ENCODE assay signal across 8 mouse cellular contexts in genomic region chr7:100979175-100979574, GRCm38 (mm10). TPM values are rescaled to one million over a fixed set of nuclear protein-coding genes. Genes with fewer than 3 reads are reported as not detected.
A peak's percentile ranks its signal among the peaks of the same experiment; 100 is the strongest.
DNase-seq lines count a peak whose midpoint lies in the region; ATAC-seq and TF ChIP-seq lines count a peak whose summit lies in the region.

No protein-coding gene starts in this region.

- intact Hi-C loops in left cerebral cortex, postnatal 4 days (cut with DNase I) = loop anchor here (5.0 kb wide), 1 partner anchor 37 kb away; no protein-coding TSS in a partner anchor

- H3K4me2 ChIP-seq in heart, embryonic 12.5 days = no peak overlapping the region
- H3K4me2 ChIP-seq in stomach, embryonic 16.5 days (ENCODE audit: low read depth, low read length) = 0 out of 2 replicates have a peak overlapping the region, but pooled peaks have one; percentile 12
- no peak overlapping the region for H3K4me2 ChIP-seq in forebrain, embryonic 11.5 days (ENCODE audit: low read depth, low read length, severe bottlenecking)

- TF ChIP-seq CTCF in bone marrow macrophage, adult 2 months (IDR thresholded peaks at IDR 0.05; ENCODE audit: low read depth, low read length) = no peak

- peak; percentile 72; the same call in 1 of the 2 replicates for ATAC-seq in heart, embryonic 12.5 days (ENCODE audit: insufficient number of reproducible peaks, low FRiP score)
- ATAC-seq in stomach, embryonic 16.5 days (ENCODE audit: insufficient read depth, low FRiP score) = peak; percentile 89; the same call in 1 of the 2 replicates
- no peak for ATAC-seq in forebrain, embryonic 11.5 days (replicated peaks; ENCODE audit: low FRiP score)

- H3K36me3 ChIP-seq in heart, embryonic 12.5 days = no peaks in the 10 kb centered on the region
- H3K36me3 ChIP-seq in stomach, embryonic 16.5 days (ENCODE audit: control insufficient read depth, insufficient read depth, low read length) = no peaks in the 10 kb centered on the region
- H3K36me3 ChIP-seq in forebrain, embryonic 11.5 days (ENCODE audit: control insufficient read depth, insufficient read depth, low read length) = no peaks in the 10 kb centered on the region

- H3K9me3 ChIP-seq in heart, embryonic 12.5 days (replicated peaks) = no peaks in the 10 kb centered on the region
- no peaks in the 10 kb centered on the region for H3K9me3 ChIP-seq in stomach, embryonic 16.5 days (replicated peaks; ENCODE audit: control insufficient read depth, low read length)
- H3K9me3 ChIP-seq in forebrain, embryonic 11.5 days (ENCODE audit: control insufficient read depth, low read length) = no peaks in the 10 kb centered on the region

- WGBS in heart, embryonic 12.5 days = 29% methylated on average over 2 of the region's 2 CpGs
- 22% methylated on average over 2 of the region's 2 CpGs for WGBS in stomach, embryonic 16.5 days
- whole genome bisulfite sequencing in forebrain, embryonic 11.5 days = 47% methylated on average over 2 of the region's 2 CpGs

- no peak for TF ChIP-seq POLR2A in bone marrow macrophage, adult 2 months (IDR thresholded peaks at IDR 0.05; ENCODE audit: borderline replicate concordance, low read depth, low read length)

- no peak overlapping the region for H3K4me3 ChIP-seq in bone marrow macrophage, adult 2 months (ENCODE audit: insufficient read depth, low read length)
- no peak overlapping the region for H3K4me3 ChIP-seq in heart, embryonic 12.5 days
- no peak overlapping the region for H3K4me3 ChIP-seq in stomach, embryonic 16.5 days (replicated peaks; ENCODE audit: low read length)
- H3K4me3 ChIP-seq in forebrain, embryonic 11.5 days (ENCODE audit: low read depth, low read length) = no peak overlapping the region

- H3K27ac ChIP-seq in bone marrow macrophage, adult 2 months (ENCODE audit: insufficient read depth, low read depth, low read length) = peak overlapping the region; percentile 35; the same call in 1 of the 2 replicates
- peak overlapping the region; percentile 82 for H3K27ac ChIP-seq in heart, embryonic 12.5 days (ENCODE audit: poor library complexity, severe bottlenecking)
- H3K27ac ChIP-seq in stomach, embryonic 16.5 days (ENCODE audit: low read length) = peak overlapping the region; percentile 57
- no peak overlapping the region for H3K27ac ChIP-seq in forebrain, embryonic 11.5 days (ENCODE audit: low read depth, low read length)

- peaks cover 6% of the 10 kb centered on the region; the same call in 1 of the 2 replicates for H3K27me3 ChIP-seq in heart, embryonic 12.5 days (replicated peaks)
- H3K27me3 ChIP-seq in stomach, embryonic 16.5 days (ENCODE audit: control insufficient read depth, insufficient read depth, low read length) = no peaks in the 10 kb centered on the region
- H3K27me3 ChIP-seq in forebrain, embryonic 11.5 days (ENCODE audit: control insufficient read depth, insufficient read depth, low read length) = peaks cover 8% of the 10 kb centered on the region

- peak overlapping the region; percentile 8; the same call in 1 of the 2 replicates for H3K9ac ChIP-seq in heart, embryonic 12.5 days
- peak overlapping the region; percentile 48 for H3K9ac ChIP-seq in stomach, embryonic 16.5 days (ENCODE audit: low read length)
- H3K9ac ChIP-seq in forebrain, embryonic 11.5 days (ENCODE audit: low read length) = no peak overlapping the region

- H3K4me1 ChIP-seq in bone marrow macrophage, adult 2 months (ENCODE audit: control insufficient read depth, insufficient read depth, low read length) = peaks cover 20% of the 10 kb centered on the region
- H3K4me1 ChIP-seq in heart, embryonic 12.5 days (replicated peaks) = peaks cover 15% of the 10 kb centered on the region
- H3K4me1 ChIP-seq in stomach, embryonic 16.5 days (ENCODE audit: control insufficient read depth, insufficient read depth, low read length) = peaks cover 20% of the 10 kb centered on the region
- 0 out of 2 replicates have a peak, but pooled peaks cover under 1% of the 10 kb centered on the region for H3K4me1 ChIP-seq in forebrain, embryonic 11.5 days (replicated peaks; ENCODE audit: control insufficient read depth, insufficient read depth, low read length)

- peak; percentile 72 for DNase-seq in left cerebral cortex, postnatal 4 days
- DNase-seq in left cerebral cortex, adult 18-20 months (ENCODE audit: low spot score in 2 of 2) = no peak
- peak; percentile 65 to 83 for DNase-seq in kidney, postnatal 36 days
- no peak for DNase-seq in forebrain, embryonic 11.5 days (ENCODE audit: low spot score)
- DNase-seq in thymus, postnatal 4 days = no peak

RNA-seq across cellular contexts. Expression of gene P2ry6, which starts 4.7 kb away (rescaled TPM):
- 1 to 10 TPM; 2.0 to 2.5 TPM for total RNA-seq in left cerebral cortex, postnatal 4 days (2021)
- 1 to 10 TPM; 2.6 to 3.0 TPM for total RNA-seq in left cerebral cortex, adult 18-20 months (2021)
- polyA plus RNA-seq in bone marrow macrophage, adult 2 months (2012; ENCODE audit: insufficient read depth, insufficient read length, missing spikeins) = 387 and 402 TPM in 2 replicates
- 2.3 and 2.6 TPM in 2 replicates for polyA plus RNA-seq in heart, embryonic 12.5 days (2016; fragmentation: Nextera tagmentation; extraction: Ambion mirVana)
- 7.9 and 8.6 TPM in 2 replicates for polyA plus RNA-seq in stomach, embryonic 16.5 days (2015; fragmentation: Nextera tagmentation; extraction: Ambion mirVana)
- polyA plus RNA-seq in forebrain, embryonic 11.5 days (2014; fragmentation: Nextera tagmentation; extraction: Ambion mirVana) = 1.9 and 3.3 TPM in 2 replicates

RNA-seq across cellular contexts. Expression of gene P2ry2, which starts 33.5 kb away (rescaled TPM):
- total RNA-seq in left cerebral cortex, postnatal 4 days (2021) = 1 to 10 TPM; 1.2 to 1.3 TPM
- 1 to 10 TPM; 1.5 to 1.6 TPM for total RNA-seq in left cerebral cortex, adult 18-20 months (2021)
- polyA plus RNA-seq in bone marrow macrophage, adult 2 months (2012; ENCODE audit: insufficient read depth, insufficient read length, missing spikeins) = 4.8 and 5.2 TPM in 2 replicates
- 1.1 and 1.2 TPM in 2 replicates for polyA plus RNA-seq in heart, embryonic 12.5 days (2016; fragmentation: Nextera tagmentation; extraction: Ambion mirVana)
- 8.5 and 12.0 TPM in 2 replicates for polyA plus RNA-seq in stomach, embryonic 16.5 days (2015; fragmentation: Nextera tagmentation; extraction: Ambion mirVana)
- polyA plus RNA-seq in forebrain, embryonic 11.5 days (2014; fragmentation: Nextera tagmentation; extraction: Ambion mirVana) = 0.23 and 0.29 TPM in 2 replicates

RNA-seq across cellular contexts. Expression of gene Arhgef17, which starts 47.3 kb away (rescaled TPM):
- 10 to 100 TPM; 44.2 to 45.3 TPM for total RNA-seq in left cerebral cortex, postnatal 4 days (2021)
- total RNA-seq in left cerebral cortex, adult 18-20 months (2021) = 100 to 1,000 TPM; 136 to 141 TPM
- 0.36 and 0.52 TPM in 2 replicates for polyA plus RNA-seq in bone marrow macrophage, adult 2 months (2012; ENCODE audit: insufficient read depth, insufficient read length, missing spikeins)
- polyA plus RNA-seq in heart, embryonic 12.5 days (2016; fragmentation: Nextera tagmentation; extraction: Ambion mirVana) = 8.7 and 10.6 TPM in 2 replicates
- polyA plus RNA-seq in stomach, embryonic 16.5 days (2015; fragmentation: Nextera tagmentation; extraction: Ambion mirVana) = 7.3 and 7.4 TPM in 2 replicates
- polyA plus RNA-seq in forebrain, embryonic 11.5 days (2014; fragmentation: Nextera tagmentation; extraction: Ambion mirVana) = 7.8 and 10.1 TPM in 2 replicates

Comparison
In these comparisons a context has a peak if more than half of its experiments do, and no peak if none do; other contexts are left out.
1. DNase-seq: peak in left cerebral cortex, postnatal 4 days (single experiment) and kidney, postnatal 36 days (2 of 2); none in left cerebral cortex, adult 18-20 months (0 of 2), forebrain, embryonic 11.5 days (single experiment) and thymus, postnatal 4 days (single experiment).
2. RNA of gene P2ry6, which starts 4.7 kb away (polyA plus RNA-seq): 387 to 402 TPM in bone marrow macrophage, adult 2 months; 7.9 to 8.6 TPM in stomach, embryonic 16.5 days, 2.3 to 2.6 TPM in heart, embryonic 12.5 days and 1.9 to 3.3 TPM in forebrain, embryonic 11.5 days; every median in the first group is over 10 times any median in the second.